Mouse (Mus musculus) layer of hippocampus, adult 9-10 months (tissue): ENCODE results near the gene Pmm2.

Source experiments
- DNase-seq: peaks from one replicate; pipeline ENCODE4 v3.0.0; 2022; ENCODE audit warnings: low spot score

Gene Pmm2

GRCm38 (mm10) chr16:8656256-8656655, 18.8 kb downstream of the Pmm2 start:
- DNase-seq = no peak

- no peak for DNase-seq
These were observed 20.9 kb downstream of the Pmm2 start for GRCm38 (mm10) chr16:8658349-8658748.

- no peak for DNase-seq
These were observed 21.3 kb downstream of the Pmm2 start for GRCm38 (mm10) chr16:8658764-8659163.

- DNase-seq = no peak
These were observed 25.5 kb downstream of the Pmm2 start for GRCm38 (mm10) chr16:8663022-8663421.

GRCm38 (mm10) chr16:8663606-8664539, 26.4 kb downstream of the Pmm2 start:
- no peak for DNase-seq

GRCm38 (mm10) chr16:8665367-8665766, 27.9 kb downstream of the Pmm2 start:
- DNase-seq = no peak

- no peak for DNase-seq
These were observed 29.0 kb downstream of the Pmm2 start for GRCm38 (mm10) chr16:8666452-8666851.

- DNase-seq = no peak
These were observed 29.8 kb downstream of the Pmm2 start for GRCm38 (mm10) chr16:8667261-8667660.

- no peak for DNase-seq
These were observed 30.3 kb downstream of the Pmm2 start for GRCm38 (mm10) chr16:8667814-8668213.

GRCm38 (mm10) chr16:8668386-8668785, 30.9 kb downstream of the Pmm2 start:
- no peak for DNase-seq

GRCm38 (mm10) chr16:8669432-8669831, 32.0 kb downstream of the Pmm2 start:
- DNase-seq = no peak

GRCm38 (mm10) chr16:8670041-8671035, 32.9 kb downstream of the Pmm2 start:
- no peak for DNase-seq

- DNase-seq = peak; percentile 56
These were observed 34.3 kb downstream of the Pmm2 start, which contains the start of gene Carhsp1 for GRCm38 (mm10) chr16:8671551-8672349. TSS of gene Carhsp1 (minus strand) at chr16:8672155.

- no peak for DNase-seq
These were observed 34.8 kb downstream of the Pmm2 start for GRCm38 (mm10) chr16:8672350-8672687.

- no peak for DNase-seq
These were observed 35.3 kb downstream of the Pmm2 start for GRCm38 (mm10) chr16:8672811-8673210.

- no peak for DNase-seq
These were observed 35.9 kb downstream of the Pmm2 start for GRCm38 (mm10) chr16:8673343-8673742.

- DNase-seq = no peak
These were observed 36.7 kb downstream of the Pmm2 start for GRCm38 (mm10) chr16:8674165-8674564.

- DNase-seq = no peak
These were observed 38.1 kb downstream of the Pmm2 start for GRCm38 (mm10) chr16:8675559-8675958.

- no peak for DNase-seq
These were observed 38.8 kb downstream of the Pmm2 start for GRCm38 (mm10) chr16:8676228-8676627.

- no peak for DNase-seq
These were observed 39.3 kb downstream of the Pmm2 start for GRCm38 (mm10) chr16:8676800-8677199.

GRCm38 (mm10) chr16:8678035-8678434, 40.6 kb downstream of the Pmm2 start:
- DNase-seq = no peak

- no peak for DNase-seq
These were observed 41.2 kb downstream of the Pmm2 start for GRCm38 (mm10) chr16:8678676-8679075.
